Mouse (Mus musculus): ENCODE results near the gene Scml4. TPM values are rescaled to one million over a fixed set of nuclear protein-coding genes. Genes with fewer than 3 reads are reported as not detected.
A peak's percentile ranks its signal among the peaks of the same experiment; 100 is the strongest.

The Scml4 gene
- polyA plus RNA-seq (2015; fragmentation: Nextera tagmentation; extraction: Ambion mirVana) = 10.6 and 13.2 TPM in 2 replicates

DNA sequence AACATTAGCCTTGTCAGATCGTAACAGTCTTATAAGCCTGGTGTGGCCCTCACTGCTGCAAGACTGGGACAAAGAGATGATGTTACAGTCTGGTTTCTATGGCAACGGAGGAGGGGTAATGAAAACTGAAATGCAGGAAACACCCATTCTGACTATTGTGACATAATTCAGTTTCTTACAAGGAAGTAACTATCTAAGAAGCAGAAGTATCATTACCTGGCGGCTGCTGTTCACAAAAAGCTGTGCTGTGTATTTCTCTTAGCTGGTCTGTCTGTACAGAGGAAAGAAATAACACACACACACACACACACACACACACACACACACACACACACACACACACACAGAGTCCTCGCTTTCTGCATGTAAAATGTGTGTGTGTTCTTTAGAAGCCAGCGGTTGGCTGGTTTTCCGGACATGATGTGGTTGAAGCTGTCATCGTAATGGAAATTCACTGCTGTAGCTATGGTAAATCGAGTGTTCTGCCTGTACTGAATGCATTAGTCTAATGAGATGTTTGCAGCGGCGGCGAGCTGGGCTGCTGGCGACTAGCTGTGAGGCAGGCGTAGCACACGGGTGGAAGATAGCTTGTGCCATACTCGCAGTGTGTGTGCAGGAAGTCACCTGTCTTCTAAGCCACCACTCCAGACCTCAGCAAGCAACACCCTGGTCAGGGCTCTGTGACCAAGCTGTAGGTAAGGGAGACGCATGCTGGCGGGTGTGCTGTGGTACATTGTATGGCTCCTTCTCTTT lies at the start of gene Scml4:
Gene Scml4 (plus strand): TSS at position 212 of the 753 bp plus-strand sequence.
- H3K4me2 ChIP-seq = peak within 1 kb of the TSS; percentile 61
- no peaks in the 10 kb centered on the region for H3K27me3 ChIP-seq
- peak; percentile 82 for ATAC-seq (ENCODE audit: low FRiP score, low read depth)
- H3K4me1 ChIP-seq (replicated peaks) = peaks cover 47% of the 10 kb centered on the region
- H3K9ac ChIP-seq = peak within 1 kb of the TSS; percentile 15
- H3K4me3 ChIP-seq = peak within 1 kb of the TSS; percentile 36
- WGBS = 18% methylated on average over 17 of the region's 17 CpGs
- H3K36me3 ChIP-seq = no peaks in the 10 kb centered on the region
- H3K9me3 ChIP-seq = no peaks in the 10 kb centered on the region
- H3K27ac ChIP-seq (replicated peaks) = peak within 1 kb of the TSS; percentile 81

- Histone ChIP-seq H3K4me1 (replicated peaks) (no peaks in the 10 kb centered on the region), H3K9me3 (no peaks in the 10 kb centered on the region), H3K27me3 (no peaks in the 10 kb centered on the region), H3K36me3 (peaks cover 47% of the 10 kb centered on the region), H3K27ac (replicated peaks) (no peak overlapping the region), H3K4me3 (no peak overlapping the region), H3K4me2 (no peak overlapping the region), H3K9ac (no peak overlapping the region)
- 47% methylated on average over 6 of the region's 6 CpGs for WGBS
- ATAC-seq (ENCODE audit: low FRiP score, low read depth) = no peak
Observed at GRCm38 (mm10) chr10:42825923-42826322, 34.2 kb upstream of the Scml4 start.

GRCm38 (mm10) chr10:42827155-42827554 lies 33.0 kb upstream of the Scml4 start:
- no peak for ATAC-seq (ENCODE audit: low FRiP score, low read depth)
- H3K9me3 ChIP-seq = no peaks in the 10 kb centered on the region
- no peak overlapping the region for H3K4me2 ChIP-seq
- no peak overlapping the region for H3K4me3 ChIP-seq
- H3K4me1 ChIP-seq (replicated peaks) = no peaks in the 10 kb centered on the region
- H3K27ac ChIP-seq (replicated peaks) = no peak overlapping the region
- peaks cover 49% of the 10 kb centered on the region for H3K36me3 ChIP-seq
- 72% methylated on average over 5 of the region's 5 CpGs for WGBS
- no peaks in the 10 kb centered on the region for H3K27me3 ChIP-seq
- H3K9ac ChIP-seq = no peak overlapping the region

- no peak overlapping the region for H3K4me3 ChIP-seq
- H3K9ac ChIP-seq = no peak overlapping the region
- H3K9me3 ChIP-seq = no peaks in the 10 kb centered on the region
- no peak for ATAC-seq (ENCODE audit: low FRiP score, low read depth)
- H3K4me1 ChIP-seq (replicated peaks) = peaks cover 3% of the 10 kb centered on the region; the same call in 1 of the 2 replicates
- H3K27me3 ChIP-seq = no peaks in the 10 kb centered on the region
- H3K27ac ChIP-seq (replicated peaks) = no peak overlapping the region
- no peak overlapping the region for H3K4me2 ChIP-seq
- 97% methylated on average over 2 of the region's 2 CpGs for WGBS
- H3K36me3 ChIP-seq = peaks cover 34% of the 10 kb centered on the region
Observed at GRCm38 (mm10) chr10:42830007-42830406, 30.2 kb upstream of the Scml4 start.

DNA sequence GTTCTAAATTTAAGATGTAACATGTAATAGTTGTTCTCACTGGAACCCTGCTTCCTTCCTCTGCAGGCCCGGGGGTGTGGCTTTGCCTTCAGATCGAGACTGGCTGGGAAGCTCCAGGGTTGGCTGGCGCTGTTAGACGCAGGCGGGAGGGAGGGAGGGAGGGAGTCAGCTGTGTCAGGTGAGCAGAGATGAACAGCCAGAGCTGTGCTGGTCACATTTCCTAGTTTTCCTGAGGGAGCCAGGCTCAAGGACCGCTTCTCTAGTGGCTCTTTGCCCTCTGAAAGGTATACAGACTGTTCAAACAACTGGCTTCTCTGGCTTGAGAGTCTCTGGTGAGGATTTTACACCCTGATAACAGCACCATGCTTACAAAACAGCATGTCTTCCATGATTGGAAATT lies 29.8 kb upstream of the Scml4 start:
- Histone ChIP-seq H3K4me2 (no peak overlapping the region), H3K27me3 (no peaks in the 10 kb centered on the region), H3K9me3 (no peaks in the 10 kb centered on the region), H3K36me3 (peaks cover 32% of the 10 kb centered on the region), H3K4me1 (replicated peaks) (peaks cover 3% of the 10 kb centered on the region; the same call in 1 of the 2 replicates), H3K9ac (no peak overlapping the region), H3K4me3 (no peak overlapping the region), H3K27ac (replicated peaks) (no peak overlapping the region)
- WGBS = 59% methylated on average over 6 of the region's 6 CpGs
- ATAC-seq (ENCODE audit: low FRiP score, low read depth) = no peak

DNA sequence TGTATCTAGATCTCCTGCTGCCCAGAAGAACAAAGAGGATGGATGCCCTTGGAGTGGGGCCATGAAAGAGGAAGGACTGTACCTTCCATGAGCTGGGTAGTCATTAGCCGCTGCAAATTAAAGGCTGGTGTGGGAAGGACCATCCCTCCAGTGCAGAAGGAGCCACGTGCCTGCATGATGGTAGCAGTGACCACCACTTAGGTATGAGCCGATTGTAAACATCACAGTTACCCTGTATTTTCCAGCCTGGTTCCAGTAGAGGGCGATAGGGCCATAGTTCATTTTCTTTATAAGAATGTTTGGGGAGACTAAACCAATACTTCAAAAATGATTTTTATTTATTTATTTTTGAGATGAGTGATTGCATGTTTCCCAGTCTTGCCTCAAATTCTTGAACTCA lies 27.5 kb upstream of the Scml4 start:
- peak; percentile 43 for ATAC-seq (ENCODE audit: low FRiP score, low read depth)
- no peak overlapping the region for H3K4me2 ChIP-seq
- H3K9me3 ChIP-seq = no peaks in the 10 kb centered on the region
- no peaks in the 10 kb centered on the region for H3K27me3 ChIP-seq
- H3K9ac ChIP-seq = no peak overlapping the region
- peaks cover 3% of the 10 kb centered on the region; the same call in 1 of the 2 replicates for H3K4me1 ChIP-seq (replicated peaks)
- peaks cover 35% of the 10 kb centered on the region for H3K36me3 ChIP-seq
- 0 out of 2 replicates have a peak overlapping the region, but pooled peaks have one; percentile 10 for H3K27ac ChIP-seq (replicated peaks)
- no peak overlapping the region for H3K4me3 ChIP-seq
- 33% methylated on average over 4 of the region's 4 CpGs for WGBS

DNA sequence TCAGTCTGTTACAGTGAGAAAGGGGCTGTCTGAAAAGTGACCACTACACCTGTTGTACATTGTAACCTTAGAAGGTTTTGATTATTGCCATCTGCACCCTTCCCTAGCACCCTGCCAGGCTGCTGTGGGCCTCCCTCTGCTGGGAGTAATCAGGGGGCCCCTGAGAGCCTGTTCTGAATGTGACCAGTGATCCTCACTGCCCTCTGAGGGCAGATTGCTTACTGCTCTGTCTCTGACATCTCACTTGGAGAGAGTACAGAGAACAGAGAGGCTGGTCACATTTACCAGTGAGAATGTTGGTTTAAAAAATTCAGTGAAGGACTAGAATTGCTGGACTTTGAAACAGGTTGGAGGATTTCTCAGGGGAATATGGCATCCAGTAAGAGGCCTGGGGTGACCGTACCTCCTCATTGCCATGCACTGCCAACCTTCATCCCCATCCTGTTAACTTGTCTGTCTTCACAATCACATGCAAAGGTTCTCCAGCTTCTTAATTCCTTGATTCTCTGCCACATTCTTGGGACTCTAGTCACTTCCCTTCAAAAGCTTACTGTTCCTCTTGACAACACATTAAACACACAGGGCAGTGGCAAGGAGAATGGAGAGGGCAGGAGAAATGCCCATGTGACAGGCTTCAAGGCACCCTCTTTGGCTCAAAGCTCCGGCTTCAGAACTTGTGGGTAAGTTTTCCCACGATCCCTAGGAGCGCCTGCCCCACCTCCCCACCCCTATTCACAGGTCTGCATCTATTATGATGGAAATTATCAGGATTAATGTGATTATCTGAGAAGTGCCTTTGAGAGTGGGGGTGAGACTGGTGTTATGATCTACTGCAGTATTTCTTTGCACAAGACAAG lies 26.1 kb upstream of the Scml4 start:
- Histone ChIP-seq H3K9me3 (no peaks in the 10 kb centered on the region), H3K36me3 (peaks cover 21% of the 10 kb centered on the region), H3K9ac (no peak overlapping the region), H3K4me1 (replicated peaks) (peaks cover 3% of the 10 kb centered on the region; the same call in 1 of the 2 replicates), H3K4me2 (no peak overlapping the region), H3K27me3 (no peaks in the 10 kb centered on the region), H3K27ac (replicated peaks) (peak overlapping the region; percentile 73), H3K4me3 (no peak overlapping the region)
- WGBS = 38% methylated on average over 4 of the region's 4 CpGs
- peak; percentile 78 for ATAC-seq (ENCODE audit: low FRiP score, low read depth)

GRCm38 (mm10) chr10:42838106-42838505 lies 22.1 kb upstream of the Scml4 start:
- ATAC-seq (ENCODE audit: low FRiP score, low read depth) = no peak
- H3K36me3 ChIP-seq = peaks cover 5% of the 10 kb centered on the region
- no peaks in the 10 kb centered on the region for H3K27me3 ChIP-seq
- no peak overlapping the region for H3K4me2 ChIP-seq
- WGBS = 93% methylated on average over 4 of the region's 4 CpGs
- H3K9ac ChIP-seq = no peak overlapping the region
- no peak overlapping the region for H3K4me3 ChIP-seq
- no peaks in the 10 kb centered on the region for H3K9me3 ChIP-seq
- no peak overlapping the region for H3K27ac ChIP-seq (replicated peaks)
- peaks cover 3% of the 10 kb centered on the region; the same call in 1 of the 2 replicates for H3K4me1 ChIP-seq (replicated peaks)

- H3K9me3 ChIP-seq = no peaks in the 10 kb centered on the region
- H3K4me3 ChIP-seq = no peak overlapping the region
- H3K36me3 ChIP-seq = peaks cover 5% of the 10 kb centered on the region
- no peak for ATAC-seq (ENCODE audit: low FRiP score, low read depth)
- H3K4me2 ChIP-seq = no peak overlapping the region
- 97% methylated on average over 2 of the region's 2 CpGs for WGBS
- no peaks in the 10 kb centered on the region for H3K27me3 ChIP-seq
- H3K27ac ChIP-seq (replicated peaks) = no peak overlapping the region
- H3K4me1 ChIP-seq (replicated peaks) = peaks cover 2% of the 10 kb centered on the region; the same call in 1 of the 2 replicates
- H3K9ac ChIP-seq = no peak overlapping the region
Observed at GRCm38 (mm10) chr10:42838736-42839135, 21.4 kb upstream of the Scml4 start.

DNA sequence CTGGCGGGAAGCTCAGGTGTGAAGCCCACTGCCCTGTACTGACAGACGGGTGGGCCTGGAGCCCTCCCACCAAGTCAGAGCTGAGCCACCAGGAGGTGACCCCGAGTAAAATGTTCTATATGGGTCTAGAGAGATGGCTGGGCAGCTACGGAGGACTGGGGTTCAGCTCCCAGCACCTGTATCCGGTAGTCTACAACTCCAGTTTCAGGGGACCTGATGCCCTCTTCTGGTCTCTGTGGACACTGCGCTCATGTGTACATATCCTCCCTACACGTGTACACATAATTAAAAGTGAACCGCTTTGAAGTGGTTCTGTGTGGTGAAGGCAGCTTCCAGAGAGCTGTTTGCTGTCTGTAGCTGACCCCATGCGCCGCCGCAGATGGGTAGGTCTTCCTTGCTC lies 20.1 kb upstream of the Scml4 start:
- H3K9me3 ChIP-seq = no peaks in the 10 kb centered on the region
- H3K27me3 ChIP-seq = no peaks in the 10 kb centered on the region
- no peak for ATAC-seq (ENCODE audit: low FRiP score, low read depth)
- no peak overlapping the region for H3K4me3 ChIP-seq
- 94% methylated on average over 11 of the region's 11 CpGs for WGBS
- no peaks in the 10 kb centered on the region for H3K4me1 ChIP-seq (replicated peaks)
- H3K27ac ChIP-seq (replicated peaks) = no peak overlapping the region
- H3K9ac ChIP-seq = no peak overlapping the region
- peaks cover 5% of the 10 kb centered on the region for H3K36me3 ChIP-seq
- no peak overlapping the region for H3K4me2 ChIP-seq

GRCm38 (mm10) chr10:42841531-42842195 lies 18.5 kb upstream of the Scml4 start:
- ATAC-seq (ENCODE audit: low FRiP score, low read depth) = no peak
- H3K9me3 ChIP-seq = no peaks in the 10 kb centered on the region
- H3K27me3 ChIP-seq = no peaks in the 10 kb centered on the region
- H3K4me1 ChIP-seq (replicated peaks) = no peaks in the 10 kb centered on the region
- no peak overlapping the region for H3K9ac ChIP-seq
- 67% methylated on average over 16 of the region's 16 CpGs for WGBS
- H3K27ac ChIP-seq (replicated peaks) = no peak overlapping the region
- no peak overlapping the region for H3K4me3 ChIP-seq
- H3K36me3 ChIP-seq = peaks cover 5% of the 10 kb centered on the region
- H3K4me2 ChIP-seq = no peak overlapping the region

All from hindbrain, embryonic 15.5 days (tissue).